Mouse (Mus musculus) CD4-positive, CD25-positive, alpha-beta regulatory T cell, adult 2 months (primary cell): ENCODE measurements around the gene Aes.

ENCODE experiments used
- DNase-seq: peaks from one replicate; pipeline ENCODE4 v3.0.0-alpha.2; 2012; ENCODE audit warnings: low read depth, low spot score

Aes gene

DNA sequence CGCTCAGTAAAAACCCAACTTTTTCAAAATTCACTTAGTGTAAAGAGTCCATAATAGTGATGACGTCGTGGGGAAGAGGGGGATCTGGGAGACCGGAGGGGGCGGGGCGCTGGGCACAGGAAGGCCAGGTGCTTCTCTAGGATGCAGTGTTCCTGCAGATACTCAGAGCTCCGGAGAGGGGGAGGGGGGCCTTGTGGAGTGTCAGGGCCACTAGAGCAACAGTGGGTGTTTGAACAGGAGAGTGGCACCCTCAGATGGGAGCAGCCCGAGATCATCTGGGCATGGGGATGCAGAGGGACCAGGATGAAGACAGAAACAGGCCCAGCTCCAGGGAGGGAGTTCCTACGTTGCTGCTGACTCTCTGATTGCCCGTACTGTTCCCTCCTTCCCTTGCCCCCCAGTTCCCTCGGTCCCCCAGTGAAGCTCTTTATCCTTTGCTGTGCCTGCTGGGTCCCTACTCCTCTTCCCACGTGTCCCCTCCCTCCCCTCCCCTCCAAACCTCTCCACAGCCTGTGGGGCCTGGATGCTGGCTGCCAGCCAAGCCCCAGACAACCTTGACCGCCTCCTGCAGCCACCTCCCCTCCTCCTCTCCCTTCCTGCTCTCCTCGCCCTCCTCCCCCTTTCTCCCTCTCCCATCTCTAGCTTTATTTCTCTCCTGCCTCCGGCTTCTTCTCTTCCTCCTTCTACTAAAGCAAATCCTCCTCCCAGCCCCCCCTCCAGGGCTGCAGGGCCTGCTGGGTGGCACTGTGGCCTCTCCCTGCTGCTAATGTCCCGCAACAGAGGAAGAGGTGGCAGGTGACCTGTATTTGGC lies 9.3 kb downstream of the Aes start:
- DNase-seq = no peak

DNA sequence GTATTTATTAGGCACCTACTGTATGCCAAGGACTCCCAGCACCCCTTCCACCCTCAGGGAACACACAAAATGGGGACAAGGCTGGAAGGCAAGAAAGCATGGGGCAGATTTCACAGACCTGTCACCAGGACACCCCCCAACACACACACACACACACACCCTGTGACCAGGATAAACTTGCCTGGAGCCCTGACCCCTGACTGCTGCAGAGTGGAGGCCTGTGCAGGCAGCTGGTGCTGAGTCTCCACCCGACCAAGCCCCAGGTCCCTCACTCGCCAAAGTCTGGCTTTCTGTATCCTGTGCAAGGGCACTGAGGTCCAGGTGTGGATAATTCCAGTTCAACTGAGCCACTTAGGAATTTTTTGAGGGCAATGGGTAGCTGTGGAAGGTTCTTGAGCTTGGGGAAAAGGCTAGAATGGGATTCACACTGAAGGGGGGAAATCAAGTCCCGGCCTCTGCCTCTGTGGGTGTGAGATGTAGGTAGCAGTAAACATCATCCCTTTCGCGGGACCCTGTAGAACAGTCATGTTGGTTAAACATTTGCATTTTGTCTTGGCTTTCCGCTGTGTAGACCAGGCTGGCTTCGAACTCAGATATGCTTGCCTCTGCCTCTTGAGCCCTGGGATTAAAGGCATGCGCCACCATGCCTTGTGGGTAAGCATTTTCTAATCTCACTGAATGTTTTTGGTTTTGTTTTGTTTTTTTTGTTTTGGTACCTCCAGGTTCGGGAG lies 10.4 kb downstream of the Aes start:
- no peak for DNase-seq

DNA sequence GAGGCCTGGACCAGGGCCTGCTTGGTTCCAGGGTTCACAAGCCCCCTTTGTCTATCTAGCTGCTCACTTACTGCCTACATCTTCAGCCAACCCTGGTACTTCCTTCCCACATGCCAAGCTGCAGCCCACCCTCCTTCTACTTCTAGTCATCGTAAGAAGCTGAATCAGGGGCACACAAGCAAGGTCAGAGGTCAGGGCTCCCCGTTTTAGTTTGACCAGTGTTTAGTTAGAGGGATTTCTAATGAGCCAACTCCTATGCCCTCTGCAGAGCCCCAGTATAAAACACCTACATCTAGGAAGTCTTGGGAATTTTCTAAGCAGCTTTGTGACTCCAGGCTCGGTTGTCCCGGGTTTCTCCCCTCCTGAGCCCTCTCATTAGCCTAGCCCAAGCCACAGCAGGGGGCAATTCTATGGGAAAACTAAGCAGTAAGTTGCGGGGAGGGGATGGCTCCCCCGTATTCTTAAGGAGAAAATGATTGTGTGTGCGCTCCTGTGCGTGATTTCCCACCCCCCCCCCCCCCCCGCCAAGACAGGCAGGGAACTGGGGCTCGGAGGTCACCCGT lies 11.0 kb downstream of the Aes start:
- DNase-seq = peak; percentile 13

DNA sequence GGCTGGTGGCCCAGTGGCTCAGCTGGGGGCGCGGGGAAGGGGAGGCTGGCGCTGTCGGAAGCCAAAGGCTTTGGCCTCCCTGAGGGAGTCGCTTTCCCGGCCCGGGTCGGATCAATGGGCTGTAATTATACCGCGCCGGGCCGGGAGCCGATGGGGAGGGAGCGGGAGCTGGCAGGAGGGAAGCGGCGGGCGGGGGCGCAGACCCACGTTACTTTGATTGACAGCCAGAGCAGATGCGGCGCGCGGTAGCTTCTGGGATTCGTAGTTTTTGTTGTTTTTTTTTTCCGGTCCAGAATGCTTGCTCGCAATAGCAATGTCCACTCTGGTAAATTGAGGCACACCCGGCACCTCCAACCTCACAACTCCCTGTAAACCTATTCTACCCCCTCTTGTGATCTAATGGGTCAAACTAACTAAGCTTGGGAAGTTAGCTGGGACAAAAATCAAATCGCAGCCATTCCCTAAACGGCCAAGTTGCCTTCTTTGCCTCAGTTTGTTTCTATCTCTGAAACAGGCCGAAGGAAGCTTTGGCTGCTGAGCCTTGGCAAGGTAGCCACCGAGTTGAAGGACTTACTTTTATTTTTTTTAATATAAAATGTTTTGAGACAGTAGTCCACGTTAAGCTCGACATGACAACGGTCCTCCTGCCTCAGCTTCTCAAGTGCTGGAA lies 11.7 kb downstream of the Aes start:
- DNase-seq = peak; percentile 86

DNA sequence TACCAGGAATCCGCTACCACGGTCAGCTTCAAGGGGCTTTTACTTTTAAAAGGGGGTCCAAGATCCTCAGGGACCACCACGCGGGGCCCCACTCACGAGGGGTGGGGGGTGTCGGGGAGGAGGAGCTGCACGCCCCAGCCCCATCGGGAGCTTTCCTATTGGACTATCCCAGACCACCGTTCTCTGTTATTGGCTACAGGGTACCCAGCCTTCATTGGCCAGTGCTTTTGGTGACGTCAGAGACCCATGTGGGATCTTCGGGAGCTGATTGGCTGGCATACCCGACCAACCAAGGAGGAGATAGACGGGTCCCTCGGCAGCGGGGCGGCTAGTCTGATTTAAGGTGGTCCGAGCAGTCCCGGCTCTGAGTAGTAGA lies 12.2 kb downstream of the Aes start:
- peak; percentile 91 for DNase-seq

DNA sequence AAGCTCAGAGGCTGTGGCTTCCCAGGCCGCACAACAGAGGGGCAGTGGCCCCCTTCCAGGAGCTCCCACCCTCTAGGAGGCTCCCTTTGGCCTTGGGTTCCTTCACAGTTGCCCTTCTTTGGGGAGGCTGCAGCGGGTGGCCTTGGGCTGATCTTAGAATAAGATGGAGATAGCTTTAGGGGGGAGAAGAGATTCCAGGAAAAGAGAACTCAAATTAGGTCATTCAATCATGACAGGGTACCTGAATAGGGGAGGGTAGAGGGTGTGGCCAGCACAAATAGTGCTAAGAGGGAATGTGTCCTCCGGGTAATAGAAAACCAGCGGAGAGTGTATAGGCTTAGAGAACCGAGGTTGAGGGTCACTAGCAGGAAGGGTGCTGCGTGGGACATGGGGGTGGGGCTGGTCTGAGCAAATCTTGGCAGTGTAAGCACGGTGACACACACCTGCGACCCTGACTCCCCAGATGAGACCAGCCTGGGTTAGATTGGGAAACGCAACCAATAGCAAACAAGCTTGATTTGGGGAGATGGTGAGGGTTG lies 12.9 kb downstream of the Aes start:
- DNase-seq = no peak

DNA sequence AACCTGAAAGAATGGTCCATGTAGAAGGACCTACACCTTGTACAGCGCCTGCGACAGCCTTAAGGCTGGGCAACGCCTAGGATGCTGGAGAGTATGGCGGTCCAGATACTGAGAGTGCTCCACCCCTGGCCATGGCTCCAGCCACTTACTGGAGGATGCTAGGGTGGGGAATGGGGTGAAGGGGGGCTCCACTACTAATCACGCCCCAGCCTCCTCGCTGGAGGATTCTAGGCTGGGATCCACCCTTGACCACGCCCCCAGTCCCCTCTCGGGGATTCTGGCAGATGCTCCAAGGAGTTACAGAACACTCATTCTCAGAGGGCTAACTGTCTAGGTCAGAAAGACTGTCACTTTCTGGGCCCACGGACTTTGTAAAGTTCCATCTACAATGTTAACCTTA lies 13.7 kb downstream of the Aes start:
- no peak for DNase-seq

DNA sequence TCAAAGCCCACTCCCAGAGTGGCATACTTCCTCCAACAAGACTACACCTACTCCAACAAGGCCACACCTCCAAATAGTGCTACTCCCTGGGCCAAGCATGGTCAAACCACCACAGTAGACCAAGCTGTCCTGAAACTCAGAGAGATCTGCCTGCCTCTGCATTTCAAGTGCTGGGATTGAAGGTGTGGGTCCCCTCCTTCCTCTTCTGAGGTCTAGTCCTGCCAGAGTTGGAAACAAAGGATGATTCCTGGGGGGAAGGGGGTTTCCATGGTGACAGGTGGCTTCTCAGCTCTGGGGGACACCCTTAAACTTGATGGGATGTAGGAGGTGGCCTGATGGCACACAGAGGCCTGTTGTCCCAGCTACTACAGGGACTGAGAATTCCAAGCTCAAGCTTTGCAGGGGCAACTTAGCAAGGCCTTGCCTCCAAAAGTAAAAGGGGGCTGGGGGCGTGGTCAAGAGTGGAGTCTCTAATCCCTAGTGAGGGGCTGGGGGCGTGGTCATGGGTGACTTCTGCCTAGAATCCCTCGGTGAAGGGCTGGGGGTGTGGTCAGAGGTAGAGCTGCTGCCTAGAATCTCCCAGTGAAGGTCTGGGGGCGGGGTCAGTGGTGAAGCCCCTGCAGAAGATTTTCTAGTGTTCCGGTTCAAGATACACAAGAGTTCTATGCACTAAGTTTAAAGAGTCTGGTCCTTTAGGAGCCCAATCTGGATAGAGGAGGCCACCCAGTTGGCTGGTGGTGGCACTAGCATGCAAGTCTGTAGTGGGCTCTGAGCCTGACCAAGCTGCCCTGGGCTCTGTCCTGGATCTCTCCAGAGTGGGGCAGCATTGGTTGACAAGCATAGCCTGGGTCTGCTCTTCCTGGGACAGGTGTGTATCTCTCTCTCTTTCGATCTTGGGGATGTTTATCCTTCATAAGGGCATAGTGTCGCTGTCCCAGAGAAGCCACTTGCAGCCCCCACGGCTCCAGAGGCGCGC lies 15.1 kb downstream of the Aes start, which contains the start of gene Tle2:
Gene Tle2, plus strand, starts transcription at position 481 of the 976 bp plus-strand sequence.
- DNase-seq = no peak

DNA sequence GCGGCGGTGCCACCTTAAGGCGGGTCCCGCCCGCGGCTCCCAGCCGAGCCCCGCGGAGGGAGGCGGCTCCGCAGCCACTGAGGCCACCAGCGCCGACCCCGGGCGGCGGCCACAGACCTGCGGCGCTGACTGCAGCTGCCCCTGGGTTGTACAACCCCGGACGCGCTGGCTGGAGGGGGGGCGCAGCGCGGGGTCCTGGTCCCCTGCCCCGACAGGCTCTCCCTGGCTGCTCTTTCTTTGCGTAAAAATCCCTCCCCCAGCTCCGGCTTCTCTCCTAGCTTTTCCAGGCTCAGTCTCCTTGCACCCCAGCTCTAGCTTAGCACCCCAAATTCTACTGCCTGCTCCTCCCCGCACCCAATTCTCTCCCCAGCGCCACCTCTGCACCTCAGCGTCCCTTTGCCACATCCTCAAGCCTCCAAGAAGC lies 15.9 kb downstream of the Aes start:
- peak; percentile 35 for DNase-seq

DNA sequence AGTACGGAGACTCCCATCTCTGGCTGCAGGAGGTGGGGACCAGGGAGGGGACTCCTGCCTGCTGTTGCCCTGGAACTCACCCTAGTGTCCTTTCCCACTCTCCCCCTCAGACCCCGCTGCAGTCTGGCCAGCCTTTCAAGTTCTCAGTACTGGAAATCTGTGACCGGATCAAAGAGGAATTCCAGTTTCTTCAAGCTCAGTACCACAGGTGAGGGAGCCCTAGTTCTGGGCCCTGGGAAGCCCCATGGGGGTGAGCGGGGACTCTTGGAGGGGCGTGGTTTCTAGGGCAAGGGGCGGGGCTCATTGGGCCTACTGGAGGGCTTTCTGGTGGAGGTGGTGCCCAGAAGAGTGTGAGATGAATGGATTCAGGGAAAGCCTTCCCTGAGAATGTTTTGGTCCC lies 16.4 kb downstream of the Aes start:
- peak; percentile 51 for DNase-seq

DNA sequence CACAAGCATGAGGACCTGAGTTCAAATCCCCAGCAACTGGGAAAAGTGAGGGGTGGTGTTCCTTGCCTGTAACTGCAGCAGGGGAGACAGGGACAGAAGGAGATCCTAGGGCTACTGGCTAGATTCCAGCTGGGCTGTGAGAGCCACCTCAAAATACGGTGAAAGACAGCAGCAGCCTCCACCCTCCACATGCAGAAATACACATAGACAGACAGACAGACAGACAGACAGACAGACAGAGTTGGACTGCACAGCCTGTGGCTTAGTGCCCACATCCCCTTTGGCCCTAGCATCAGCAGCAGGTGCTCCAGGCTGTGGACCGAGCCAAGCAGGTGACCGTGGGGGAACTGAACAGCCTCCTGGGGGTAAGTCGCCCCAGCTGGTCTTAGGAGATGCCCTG lies 20.7 kb downstream of the Aes start:
- DNase-seq = no peak

DNA sequence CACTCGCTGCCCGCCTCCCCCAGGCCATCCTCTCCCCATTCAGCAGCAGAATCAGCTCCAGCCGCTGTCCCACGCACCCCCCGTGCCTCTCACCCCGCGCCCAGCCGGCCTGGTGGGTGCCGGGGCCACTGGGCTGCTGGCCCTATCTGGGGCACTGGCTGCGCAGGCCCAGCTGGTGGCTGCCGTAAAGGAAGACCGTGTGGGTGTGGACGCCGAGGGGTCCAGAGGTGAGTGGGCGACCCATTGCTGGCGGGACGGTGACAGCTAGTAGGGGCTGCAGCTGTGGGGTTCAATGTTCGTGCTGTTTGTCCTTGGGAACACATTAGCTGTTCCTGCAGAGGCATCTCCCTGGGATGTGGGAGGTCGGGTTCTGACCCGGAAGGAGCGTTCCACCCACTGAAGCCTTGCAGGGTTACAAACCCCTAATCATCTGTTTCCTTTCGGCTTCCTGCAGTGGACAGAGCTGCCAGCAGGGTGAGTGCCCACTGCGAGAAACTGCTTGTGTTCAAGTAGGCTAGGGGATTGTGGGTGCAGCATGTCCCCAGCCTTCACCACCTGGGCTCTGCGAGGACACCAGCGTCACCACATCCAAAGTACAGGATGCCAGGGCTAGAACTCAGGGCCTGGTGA lies 21.3 kb downstream of the Aes start:
- DNase-seq = peak; percentile 36

DNA sequence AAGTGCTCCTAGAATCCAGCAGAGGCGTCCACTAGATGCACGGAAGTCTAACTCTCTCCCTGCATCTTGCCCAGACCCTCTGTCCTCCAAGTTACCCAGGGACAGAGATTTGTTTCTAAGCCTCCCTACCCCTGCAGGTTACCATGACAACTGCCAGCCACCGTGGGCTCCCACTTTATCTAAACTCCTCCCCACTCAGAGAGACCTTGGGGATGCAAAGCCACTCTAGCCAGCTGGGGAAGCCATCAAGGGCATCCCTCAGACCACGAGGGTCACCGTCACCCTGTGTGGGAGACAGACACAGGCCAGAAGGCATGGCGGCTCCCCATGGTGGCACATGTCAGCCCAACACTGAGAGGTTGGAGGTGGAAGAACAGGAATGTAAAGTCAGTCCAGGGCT lies 24.1 kb downstream of the Aes start:
- DNase-seq = no peak

DNA sequence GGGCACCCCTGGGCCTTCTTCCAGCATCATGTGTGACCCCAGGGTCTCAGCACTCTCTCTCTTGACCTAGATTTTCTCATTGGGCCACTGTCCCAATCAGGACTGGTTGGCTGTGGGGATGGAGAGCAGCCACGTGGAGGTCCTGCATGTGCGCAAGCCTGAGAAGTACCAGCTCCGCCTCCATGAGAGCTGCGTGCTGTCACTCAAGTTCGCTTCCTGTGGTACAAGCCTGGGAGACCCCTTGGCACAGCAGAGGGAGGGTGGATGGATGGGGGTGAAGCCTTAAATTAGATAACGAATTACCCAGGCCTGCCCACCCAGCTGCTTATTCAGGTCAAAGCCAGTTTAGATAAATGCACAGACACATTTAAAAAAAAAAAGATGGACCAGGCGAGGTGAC lies 29.5 kb downstream of the Aes start:
- no peak for DNase-seq

DNA sequence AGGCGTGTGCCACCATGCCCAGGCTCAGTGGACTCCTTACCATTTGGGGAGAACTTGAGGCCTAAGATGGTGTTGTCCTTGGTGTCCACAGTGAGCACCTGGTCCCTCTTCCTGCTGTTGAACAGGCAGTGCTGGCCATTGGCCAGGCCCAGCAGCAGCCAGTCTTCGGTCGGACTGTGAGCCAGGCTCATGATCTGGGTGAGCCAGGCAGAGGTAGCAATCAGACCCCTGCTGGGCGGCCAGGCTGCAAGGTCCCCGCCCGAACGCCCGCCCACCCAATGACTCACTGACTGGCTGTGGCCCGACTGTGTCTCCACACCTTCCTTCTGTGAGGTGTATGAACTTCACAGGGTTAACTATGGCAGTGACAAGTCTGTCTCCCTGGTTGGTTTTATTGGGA lies 32.6 kb downstream of the Aes start:
- DNase-seq = no peak

DNA sequence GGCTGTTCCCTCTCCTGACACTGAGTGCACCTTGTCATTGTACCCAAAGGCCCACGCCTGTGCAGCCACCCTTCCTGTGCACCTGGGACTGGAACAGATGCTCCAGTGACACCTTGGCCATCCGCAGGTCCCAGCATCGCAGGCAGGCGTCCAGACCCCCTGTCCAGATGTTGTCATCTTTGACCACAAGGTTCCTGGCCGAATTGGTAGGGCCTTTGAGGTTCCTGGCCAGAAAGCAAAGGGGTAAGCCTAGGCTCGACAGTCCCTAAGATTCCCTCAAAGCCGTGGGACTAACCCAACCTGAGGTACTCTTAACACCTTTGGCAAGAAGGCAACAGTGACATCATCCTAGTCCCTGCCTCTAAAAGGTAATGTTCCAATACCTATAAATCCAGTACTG lies 33.3 kb downstream of the Aes start:
- no peak for DNase-seq

DNA sequence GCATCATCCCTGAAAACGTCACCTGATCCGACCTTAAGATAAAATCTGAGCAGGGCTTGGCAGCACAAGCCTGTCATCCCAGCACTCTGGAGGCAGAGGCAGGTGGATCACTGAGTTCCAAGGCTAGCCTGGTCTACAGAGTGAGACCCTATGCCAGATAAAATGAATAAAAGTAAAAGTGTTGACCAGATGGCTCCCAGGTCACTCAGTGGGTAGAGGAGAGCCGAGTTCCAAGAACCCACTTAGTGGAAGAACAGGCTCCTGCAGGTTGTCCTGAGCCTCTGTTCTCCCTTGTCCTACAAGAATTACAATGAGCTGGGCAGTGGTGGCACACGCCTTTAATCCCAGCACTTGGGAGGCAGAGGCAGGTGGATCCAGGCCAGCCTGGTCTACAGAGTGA lies 33.9 kb downstream of the Aes start:
- no peak for DNase-seq

DNA sequence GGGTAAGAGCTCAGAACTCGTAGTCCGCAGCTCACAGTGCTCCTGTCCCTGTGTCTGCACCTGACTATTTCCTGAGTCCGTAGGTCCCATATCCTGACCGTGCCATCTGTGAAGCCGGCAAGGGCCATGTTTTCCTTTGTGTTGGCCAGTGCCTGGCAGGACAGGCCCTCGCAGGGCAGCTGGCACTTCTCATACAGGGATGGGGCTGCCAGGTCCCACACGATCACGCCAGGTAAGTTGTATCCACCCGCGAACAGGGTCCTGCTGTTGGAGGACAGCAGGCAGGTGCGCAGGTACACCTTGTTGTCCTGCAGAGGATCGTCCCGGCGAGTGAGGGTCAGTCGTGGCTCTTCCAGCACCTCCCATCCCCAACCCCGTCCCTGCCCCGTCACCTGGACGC lies 34.6 kb downstream of the Aes start:
- DNase-seq = no peak

DNA sequence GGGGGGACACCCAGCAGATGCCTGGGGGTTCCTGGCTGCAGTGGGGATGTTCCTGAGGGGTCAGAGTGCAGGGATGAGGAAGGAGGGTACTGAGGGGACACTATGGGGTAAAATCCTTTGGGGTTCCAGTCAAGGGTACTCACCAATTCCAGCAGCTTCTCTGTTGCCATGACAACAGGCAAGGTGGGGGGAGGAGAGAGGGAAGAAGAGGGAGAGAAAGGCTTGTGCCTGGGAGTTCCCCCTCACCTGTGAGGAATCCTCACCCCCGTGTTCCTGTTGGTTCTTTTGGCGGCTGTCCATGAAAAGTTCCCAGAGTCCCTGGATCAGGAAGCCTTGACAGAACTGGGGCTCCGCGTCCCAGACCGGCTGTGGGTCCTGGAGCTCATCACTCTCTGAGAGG lies 36.3 kb downstream of the Aes start:
- no peak for DNase-seq

DNA sequence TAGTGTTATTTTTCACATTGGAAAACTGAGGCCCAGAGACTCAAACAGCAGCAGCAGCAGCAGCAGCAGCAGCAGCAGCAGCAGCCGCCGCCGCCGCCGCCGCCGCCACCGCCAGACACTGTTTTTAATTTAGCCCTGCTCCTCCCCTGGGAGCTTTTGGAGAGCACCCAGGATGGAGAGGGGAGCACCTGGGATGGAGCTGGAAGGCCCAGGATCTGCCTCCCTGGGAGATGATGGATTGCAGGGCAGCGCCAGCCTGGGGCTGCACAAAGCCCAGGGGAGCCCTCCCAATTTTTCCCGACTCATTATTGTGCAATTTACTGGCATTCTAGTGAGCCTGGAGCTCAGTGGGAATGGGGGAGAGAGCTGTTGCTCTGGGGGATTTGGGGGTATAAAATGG lies 37.3 kb downstream of the Aes start:
- DNase-seq = no peak
